Mouse (Mus musculus) lung, postnatal 4 days (tissue): ENCODE results near the gene Ugcg.
A peak's percentile ranks its signal among the peaks of the same experiment; 100 is the strongest.

Experiments used
- DNase-seq, 2 experiments: peaks; one replicate each; pipeline ENCODE4 v3.0.0; 2021

Ugcg gene

DNA sequence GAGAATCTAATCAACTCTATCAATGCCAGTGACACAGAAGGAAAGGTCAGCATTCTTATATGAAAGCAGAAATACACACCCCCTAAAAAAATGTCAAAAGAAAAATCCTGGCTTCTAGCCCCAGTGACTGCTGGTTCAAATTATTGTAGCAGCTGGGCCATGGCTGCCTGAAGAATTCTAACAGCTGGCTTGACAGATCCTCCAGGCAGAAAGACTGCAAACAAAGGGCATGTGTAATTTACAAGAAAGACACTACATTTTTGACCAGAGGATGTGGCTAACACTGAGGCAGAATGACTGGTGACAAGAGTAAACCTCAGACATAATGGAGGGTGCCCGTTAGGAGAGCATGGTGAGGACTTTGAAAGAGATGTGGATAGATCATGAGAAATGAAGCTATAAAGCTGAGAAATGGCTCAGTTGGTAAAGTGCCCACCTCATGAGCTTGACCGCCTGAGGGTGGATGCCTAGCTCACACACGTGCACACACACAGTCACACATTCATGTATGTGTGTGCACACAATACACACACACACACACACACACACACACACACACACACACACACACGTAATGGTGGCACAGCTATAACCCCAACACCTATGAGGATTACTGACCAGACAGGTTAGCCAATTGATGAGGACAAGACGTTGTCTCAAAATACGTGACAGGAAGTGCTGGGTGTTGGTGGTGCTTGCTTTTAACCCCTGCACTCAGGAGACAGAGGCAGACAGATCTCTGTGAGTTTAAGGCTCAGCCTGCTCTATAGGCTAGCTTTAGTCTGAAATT lies 42.4 kb downstream of the Ugcg start:
- peak in 1 of 2 experiments; percentile 63 for DNase-seq

DNA sequence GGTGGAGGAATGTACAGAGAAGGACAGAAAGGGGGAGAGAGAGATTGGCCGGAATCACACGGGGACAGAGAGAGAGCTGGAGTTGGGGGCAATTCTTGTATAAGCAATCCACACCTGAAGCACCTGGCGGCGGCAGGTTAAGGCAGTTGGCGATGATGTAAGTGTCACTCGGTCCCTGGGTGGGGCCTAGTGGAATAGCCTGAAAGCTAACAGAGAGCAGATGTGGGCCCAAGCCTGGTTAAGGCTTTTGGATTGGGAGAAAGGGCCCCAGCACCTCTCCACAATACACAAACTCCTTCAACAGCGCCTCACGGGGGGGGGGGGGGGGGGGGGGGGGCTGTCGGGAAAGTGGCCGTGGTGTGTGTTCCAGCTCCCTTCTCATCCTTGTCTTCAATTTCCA lies 45.0 kb downstream of the Ugcg start:
- DNase-seq, result no peak

DNA sequence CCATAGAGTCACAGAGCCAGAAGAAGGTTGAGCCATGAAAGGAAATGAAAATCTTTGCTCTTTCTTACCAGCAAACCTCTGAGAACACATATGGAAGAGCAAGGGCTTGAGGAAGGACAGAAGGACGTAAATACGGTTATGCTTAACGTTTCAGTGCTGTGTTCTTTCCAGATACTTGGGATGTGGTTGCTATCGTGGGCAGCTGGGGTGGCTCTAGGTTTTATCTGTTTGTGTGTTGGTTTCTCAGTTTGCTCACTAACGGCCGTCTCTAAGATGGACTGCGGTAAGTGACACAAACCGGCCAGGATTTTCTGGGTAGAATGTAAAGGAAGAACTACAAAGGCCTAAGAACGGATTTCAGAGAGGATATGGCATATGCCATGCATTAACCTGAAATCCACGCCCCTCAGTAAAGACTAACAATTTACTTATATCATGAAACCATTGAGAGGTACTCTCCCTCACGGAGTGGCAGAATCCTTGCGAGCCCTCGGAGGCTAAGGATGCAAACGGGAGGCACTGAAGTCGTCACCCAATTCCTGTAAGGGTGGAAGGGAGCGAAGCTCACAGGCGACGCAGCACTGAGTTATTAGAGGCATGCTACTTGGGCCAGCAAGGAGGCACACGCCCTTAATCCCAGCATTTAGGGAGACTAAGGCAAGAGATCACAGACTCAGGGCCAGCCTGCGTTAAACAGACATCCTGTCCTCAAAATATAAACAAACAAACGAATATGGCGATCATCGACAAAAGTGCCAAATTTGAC lies 45.6 kb downstream of the Ugcg start:
- no peak for DNase-seq

DNA sequence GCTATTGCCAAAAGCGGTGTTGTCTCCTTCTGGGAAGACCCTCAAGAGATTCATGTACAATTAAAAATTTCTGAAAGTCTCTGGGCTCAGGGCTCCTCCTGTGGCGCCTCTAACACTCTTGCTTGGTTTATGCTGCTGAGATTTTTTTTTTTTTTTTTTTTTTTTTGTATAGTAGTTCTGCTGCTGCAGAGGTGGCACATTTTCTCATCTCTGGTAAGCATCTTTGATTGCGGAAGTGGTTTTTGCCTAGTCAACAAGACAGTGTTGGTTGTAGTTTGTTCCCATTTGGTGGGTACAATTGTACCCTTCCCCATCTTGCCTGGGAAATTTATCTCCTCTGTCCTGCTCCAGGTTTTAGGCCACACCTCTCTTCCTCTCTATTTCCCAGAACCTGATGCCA lies 47.3 kb downstream of the Ugcg start:
- no peak for DNase-seq

DNA sequence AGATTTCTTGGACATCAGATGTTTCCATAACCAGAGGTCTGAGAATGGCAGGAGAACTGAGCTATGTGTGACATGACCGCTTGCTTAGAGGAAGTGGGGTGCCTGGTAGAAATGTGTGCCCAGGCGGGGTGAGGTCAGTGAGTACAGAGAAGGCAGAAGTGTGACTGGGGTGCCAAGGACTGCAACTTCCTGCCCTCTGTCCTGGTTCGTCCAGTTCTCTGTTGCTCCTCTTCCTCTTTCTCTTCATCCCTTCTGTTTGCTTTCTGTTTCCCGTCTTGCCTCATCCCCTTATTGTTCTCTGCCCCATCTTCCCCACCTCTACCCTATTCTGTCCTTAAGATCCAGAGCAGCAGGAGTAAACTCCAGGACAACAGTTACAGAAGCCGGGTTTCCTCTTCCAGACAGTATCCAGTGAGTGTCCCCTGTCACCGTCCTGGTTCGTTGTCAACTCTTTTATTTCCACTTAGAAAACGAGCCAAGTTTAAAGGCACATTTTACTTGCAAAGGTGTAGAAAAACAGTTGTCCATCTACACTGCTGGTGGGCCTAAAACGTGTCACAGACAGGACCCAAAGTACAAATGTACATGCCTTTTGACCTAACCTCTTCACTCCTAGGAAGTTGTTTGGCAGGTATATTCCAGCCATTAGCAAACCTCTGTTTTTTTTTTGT lies 49.7 kb downstream of the Ugcg start:
- peak; percentile 66 to 69 for DNase-seq

DNA sequence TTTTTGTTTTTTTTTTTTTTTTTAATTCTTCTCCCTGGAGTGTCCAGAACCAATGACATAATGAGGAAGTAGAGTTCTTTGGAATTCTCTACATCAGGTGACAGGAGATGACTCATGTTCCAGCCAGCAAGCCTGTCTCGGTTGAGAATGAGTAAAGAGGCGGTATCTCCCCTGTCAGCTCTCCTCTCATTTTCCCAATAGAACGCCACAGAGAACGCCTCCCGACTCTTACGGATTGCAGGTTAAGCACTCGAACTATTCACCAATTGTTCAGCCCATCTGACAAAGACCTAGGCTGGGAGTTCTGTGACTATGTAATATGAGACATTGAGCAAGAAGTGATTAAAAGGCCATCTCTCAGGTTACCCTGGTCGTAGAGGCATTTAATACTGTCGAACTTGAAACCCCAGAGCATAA lies 50.3 kb downstream of the Ugcg start:
- DNase-seq, result peak in 1 of 2 experiments; percentile 26

DNA sequence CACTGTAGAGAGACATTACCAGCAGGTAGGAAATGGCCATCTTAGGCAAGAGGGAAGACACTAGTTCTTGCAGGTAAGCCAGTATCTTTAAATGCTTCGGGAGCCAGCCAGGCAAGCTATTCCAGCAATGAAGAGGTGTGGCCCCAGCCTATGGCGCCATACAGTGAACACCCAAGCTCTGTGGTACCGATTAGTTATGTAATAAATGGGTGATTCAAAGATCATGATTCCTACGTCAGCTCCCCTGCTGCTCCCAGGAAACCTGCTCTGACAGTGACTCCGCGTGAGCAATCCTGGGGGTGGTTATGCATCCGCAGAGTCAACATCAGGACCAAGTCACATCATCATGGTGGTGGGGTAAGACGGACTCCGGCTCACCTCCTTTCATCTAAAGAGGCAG lies 51.1 kb downstream of the Ugcg start:
- DNase-seq, result no peak

DNA sequence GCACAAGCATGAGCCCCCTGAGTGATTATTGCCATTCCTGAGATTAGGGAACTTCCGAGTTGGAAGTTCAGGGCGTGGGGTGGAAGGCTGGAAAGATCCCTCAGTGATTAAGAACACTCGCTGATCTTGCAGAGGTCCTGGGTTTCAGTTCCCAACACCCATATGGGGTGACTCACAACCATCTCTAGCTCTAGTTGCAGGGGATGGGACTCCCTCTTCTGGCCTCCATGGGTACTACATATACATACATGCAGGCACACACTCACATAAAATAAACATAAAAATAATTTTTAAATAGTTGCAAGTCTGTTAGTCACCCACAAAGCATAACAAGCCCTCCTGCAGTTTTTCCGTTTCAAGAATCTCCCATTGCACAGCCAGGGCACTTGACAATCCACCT lies 52.0 kb downstream of the Ugcg start:
- DNase-seq, result no peak

DNA sequence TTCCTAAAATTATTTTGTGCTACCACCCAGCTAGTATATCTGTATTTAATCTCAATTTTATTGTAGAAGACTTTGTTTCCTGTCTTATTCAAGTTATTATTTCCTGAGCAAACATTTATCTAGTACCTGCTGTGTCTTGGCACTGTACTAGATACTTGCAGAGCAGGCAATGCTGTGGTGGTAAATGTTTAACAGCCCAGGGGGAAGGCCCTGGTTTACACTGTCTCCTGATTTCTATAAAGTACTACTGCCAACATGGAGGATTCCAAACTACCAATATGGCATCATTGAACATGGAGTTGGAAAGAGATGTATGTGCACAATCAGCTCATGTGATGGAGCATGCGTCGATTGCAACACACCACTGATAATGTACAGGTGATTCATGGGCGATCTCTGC lies 53.2 kb downstream of the Ugcg start:
- no peak for DNase-seq

DNA sequence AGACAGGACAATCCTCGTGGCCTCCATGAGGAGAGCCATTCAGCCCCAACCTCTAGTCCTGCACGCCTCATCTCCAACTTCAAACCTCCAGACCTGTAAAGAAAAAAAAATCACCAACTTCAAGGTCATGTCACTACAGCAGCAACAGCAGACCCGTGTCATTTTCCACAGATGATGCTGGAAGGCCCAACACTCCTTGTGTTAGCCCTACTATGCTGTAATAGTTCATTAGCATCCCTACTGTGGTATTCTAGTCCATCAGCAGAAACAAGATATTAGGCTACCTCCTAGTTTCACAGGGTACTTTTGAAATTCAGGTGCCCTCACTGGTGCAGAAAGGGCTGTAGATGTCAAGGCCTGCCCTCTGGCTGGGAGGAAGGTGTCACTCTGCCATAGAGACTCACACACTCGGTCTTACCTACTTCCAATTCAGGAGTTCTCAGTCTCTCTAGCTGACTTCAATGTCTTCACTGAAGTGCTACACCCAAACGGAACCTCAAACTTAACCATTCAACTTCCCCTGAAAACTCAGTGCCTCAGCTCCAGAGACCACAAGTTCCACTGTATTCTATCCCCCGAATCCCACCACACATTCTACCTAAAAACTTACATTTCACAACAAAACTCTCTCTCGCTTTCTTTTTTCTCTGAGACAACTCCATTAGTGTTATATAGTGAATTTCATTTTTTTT lies 54.9 kb downstream of the Ugcg start:
- DNase-seq, result no peak

DNA sequence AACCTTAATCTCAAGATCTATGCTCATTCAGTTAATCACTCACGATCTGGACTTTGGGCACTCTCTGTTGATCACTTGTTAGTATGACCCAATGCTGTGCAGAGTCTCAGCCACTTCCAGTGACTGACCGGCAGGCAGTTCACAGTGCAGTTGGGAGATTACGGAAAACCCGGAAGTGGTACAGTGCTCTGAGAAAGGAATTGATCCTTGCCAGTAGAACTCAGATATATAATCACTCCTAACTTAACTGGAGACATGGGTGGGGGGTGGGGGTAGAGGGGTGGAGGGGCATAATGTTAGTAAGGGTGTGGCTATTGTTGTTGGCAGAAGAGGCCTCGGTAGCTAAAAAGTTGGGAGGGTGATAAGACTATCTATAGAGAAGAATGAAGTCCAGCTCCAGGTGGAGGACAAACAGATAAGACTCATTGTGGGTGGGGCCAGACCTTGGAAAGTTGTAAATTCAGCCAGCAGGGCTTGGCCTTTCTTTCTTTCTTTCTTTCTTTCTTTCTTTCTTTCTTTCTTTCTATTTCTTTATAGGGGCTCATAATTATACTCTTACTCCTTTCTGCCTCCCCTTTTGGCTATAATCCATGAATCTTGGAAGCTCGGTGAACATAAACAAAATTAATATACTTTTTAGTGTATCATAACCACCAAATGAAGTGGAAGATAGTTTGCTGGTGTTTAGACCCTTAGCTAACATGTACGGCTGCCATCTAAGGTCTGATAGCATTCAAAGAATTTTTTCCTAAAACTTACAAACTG lies 55.9 kb downstream of the Ugcg start:
- no peak for DNase-seq

DNA sequence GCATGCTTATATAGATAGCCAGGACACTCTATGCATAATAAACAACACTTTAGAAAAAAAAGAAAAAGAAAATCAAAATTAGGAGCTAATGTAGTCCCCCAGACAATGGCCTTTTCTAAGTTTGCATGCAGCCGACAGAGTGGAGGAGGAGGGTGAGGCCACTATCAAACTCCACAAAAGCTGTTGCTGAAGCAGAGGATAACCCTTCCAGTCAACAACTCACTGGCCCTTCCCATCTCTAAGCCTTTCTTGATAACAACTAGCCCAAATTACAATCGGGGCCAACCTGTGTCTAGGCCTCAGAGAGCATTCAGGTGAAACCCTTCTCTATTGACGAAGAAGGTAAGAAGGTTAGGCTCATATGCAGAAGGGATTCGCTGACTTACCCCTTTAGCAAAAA lies 56.7 kb downstream of the Ugcg start:
- no peak for DNase-seq

DNA sequence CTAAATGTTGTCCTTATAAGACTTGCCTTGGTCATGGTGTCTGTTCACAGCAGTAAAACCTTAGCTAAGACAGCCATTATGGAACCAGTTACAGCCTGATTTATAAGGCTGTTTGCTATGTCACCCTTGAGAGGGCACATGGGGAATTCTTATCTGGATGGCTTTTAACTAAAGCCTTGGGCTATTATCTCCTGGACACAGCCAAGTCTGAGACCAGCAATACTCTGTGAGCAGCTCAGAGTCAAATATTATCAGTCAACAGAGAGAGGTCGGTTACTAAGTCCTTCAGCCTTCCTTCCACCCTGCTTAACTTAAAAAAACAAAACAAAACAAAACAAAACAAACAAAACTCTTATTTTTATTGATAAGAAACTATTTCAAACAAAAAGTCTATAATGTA lies 58.5 kb downstream of the Ugcg start:
- DNase-seq, result no peak

DNA sequence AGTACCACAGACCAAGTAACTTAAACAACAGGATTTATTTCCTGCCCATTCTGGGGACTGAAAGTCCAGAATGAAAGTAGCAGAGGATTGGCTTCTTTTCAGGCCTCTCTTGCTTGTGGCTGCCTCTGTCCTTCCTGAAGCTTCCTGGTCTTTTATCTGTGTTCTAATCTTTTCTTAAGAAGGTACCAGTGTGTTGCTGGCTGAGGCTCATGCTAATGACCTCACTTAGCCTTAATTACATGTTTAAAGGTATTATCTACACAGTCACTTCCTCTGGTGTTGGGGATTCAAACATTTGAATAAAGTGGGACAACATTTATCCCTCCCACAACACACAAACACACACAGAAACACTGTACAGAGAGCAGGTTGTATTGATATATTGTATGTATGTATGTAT lies 59.0 kb downstream of the Ugcg start:
- no peak for DNase-seq

DNA sequence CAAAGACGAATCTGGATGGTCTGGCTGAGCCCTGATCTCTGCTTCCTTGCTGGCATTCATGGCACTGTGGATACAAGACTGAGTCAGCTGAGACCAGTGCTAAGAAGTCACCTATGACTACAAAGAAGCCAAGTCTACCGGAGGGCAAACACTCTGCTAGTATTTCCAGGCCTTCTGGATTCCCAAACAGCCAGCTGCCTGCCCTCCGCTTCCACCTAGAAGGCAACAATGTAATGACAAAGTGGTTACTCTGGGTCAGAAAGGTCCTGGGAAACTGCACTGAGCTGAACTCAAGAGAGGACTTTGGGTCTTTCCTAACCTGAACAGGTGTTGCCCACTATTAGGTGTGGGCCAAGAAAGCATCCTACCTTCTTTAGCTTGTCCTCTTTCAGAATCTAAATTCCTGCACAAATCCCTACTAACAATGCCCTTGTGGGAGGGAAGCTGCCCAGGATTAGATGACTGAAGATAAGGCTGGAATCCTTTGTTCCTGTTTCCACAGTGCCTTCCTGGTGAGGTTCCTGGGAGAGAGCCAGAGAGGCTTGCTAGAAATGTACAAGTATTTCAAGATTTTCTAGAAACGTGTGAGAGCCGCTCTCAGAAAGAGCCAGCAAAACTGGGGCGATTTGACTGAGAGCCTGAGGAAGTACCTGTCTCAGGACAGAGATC lies 63.5 kb downstream of the Ugcg start:
- peak in 1 of 2 experiments; percentile 45 for DNase-seq

DNA sequence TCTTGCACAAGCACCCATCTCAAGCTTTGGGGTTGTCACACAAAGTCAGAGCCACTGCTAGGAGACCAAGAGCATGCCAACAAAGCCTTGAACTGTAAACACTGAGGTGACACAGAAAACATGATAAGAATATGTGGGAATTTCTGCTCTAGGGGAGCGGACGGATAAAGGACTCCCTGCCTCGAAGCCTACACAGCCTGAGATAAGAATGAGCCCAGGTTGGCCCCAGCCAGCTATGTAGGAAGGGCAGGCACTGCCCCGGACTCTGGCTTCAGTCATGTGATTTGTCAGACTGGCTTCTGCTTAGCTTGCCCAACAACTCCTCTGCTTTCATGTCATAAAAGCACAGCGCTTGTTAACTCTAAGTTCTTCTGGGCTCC lies 64.0 kb downstream of the Ugcg start:
- DNase-seq, result peak in 1 of 2 experiments; percentile 51

DNA sequence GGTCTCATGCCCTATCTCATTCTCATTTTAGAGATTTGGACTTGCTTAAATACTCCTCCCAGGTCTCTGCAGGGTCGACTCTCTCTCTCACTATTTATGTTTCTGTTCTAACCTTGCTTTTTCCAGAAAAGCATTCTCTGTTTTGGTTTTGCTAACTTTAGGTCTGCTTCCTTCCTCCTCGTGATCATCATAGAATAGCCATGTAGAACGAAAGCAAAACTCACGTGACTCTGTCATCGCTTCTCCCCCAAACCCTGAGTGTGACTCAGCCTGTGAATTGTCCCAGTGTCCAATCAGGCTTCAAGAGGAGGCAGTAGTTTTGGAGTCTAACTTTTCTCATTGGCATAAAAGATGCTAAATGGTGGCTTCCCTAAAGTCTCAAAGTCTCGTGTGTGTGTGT lies 65.3 kb downstream of the Ugcg start:
- no peak for DNase-seq

DNA sequence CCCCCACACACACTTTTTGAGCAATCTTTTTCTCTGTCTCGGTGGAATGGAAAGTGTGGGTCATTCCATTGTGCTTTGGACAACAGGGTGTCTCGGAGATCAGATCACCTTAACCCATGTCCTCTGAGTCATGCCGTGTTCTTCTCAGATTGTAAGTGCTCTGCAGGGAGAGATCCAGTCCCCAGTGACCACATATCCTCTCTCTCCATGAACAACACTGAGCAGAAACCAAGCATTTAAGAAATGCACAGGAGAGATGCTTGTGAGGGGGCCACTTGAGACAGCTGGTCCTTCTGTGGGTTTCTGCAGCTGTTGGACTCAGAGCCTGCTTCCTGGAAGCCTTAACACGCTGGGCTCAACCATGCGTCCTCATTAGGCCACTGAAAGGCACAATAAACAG lies 66.9 kb downstream of the Ugcg start:
- DNase-seq, result no peak

DNA sequence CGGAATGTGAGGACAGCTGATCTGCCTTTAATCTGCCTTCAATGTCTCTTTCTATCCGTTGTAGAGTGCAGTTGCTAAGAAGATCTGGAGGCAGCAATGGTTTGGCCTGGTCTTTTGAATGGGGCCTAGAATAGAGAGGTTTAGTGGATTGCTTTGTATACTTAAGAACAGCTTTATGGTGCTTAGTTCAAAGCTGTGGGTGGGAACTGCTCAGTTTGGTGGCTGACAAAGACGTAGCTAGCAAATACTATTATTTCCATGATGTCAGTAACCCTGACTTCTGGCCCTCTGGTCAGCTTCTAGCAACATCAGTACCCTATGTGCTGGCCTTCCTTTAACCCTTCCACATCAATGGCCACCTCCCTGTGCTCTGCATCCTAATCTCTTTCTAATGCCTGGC lies 68.8 kb downstream of the Ugcg start:
- DNase-seq, result no peak

DNA sequence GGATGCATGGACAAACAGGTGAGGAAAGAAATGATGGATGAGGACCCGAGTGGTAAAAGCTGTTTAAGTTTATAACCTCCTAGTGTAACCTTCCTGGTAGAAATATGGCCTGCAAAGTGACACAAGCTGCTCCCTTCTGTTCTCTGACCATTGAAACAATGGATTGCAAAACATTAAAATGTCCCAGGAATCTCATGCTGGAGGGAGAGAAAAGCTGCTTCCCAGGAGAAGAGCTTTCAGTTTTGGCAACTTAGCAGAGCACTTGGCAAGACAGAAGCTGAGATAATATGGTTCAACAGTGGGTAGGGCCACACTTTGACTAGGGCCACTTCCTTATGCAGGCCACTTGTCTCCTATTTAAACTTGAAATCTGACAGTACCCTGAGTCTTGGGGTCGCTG lies 69.7 kb downstream of the Ugcg start:
- no peak for DNase-seq

DNA sequence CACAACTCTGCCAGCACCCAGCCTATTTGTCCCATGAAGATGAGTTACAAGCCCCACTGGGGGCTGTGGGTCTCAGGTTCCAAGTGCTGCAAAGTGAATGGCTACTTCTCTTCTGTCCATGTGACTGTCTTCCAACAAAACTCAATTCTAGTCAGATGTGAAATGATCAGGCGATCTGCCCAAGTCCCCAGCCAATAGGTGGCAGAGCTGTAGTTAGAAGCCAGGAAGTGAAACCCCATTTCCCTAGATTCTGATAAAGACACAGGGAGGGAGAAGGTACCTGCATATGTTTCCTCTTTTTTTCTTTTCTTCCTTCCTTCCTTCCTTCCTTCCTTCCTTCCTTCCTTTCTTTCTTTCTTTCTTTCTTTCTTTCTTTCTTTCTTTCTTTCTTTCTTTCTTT lies 70.7 kb downstream of the Ugcg start:
- no peak for DNase-seq
